Mouse (Mus musculus): Measurements from ENCODE around the gene Dpt.

DNA sequence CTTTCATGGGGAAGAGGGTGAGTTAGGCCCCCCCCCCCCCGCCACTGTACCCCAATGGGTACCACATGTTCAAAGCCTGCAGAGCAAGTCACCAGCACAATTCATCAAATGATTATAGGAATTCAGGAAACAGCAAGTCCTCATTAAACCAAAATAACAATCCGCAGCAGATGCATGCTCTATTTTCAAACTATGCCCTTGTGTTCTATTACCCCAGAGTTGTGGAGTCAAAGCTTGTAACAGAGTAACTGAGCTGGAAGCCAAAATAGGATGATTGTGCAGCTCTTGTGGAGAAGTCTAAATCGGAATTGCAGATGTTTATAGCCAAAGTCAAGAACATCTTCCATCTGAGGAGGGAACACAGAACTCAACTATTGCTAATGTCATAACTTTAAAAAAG is 40.8 kb upstream of the Dpt start:
- TF ChIP-seq CTCF (IDR thresholded peaks at IDR 0.05; ENCODE audit: insufficient read depth, low read length) (no peak), POLR2A (IDR thresholded peaks at IDR 0.05; ENCODE audit: borderline replicate concordance, extremely low read depth, low read depth, low read length) (no peak)

Data from lung, adult 2 months (tissue).